Mouse (Mus musculus): ENCODE measurements around the gene Gm13697.
A peak's percentile ranks its signal among the peaks of the same experiment; 100 is the strongest.
"Not testable (repeated sequence)": the region's sequence is repeated elsewhere in the genome, so short reads cannot be mapped to it uniquely, and the experiment has no call there.

Gene Gm13697

GRCm38 (mm10) chr2:83984443-83984842 lies at the start of gene Gm13697:
Gene Gm13697, plus strand, starts transcription at chr2:83984743.
- DNase-seq (ENCODE audit: low read depth, low spot score), result not testable (repeated sequence)

- peak; percentile 45 for DNase-seq (ENCODE audit: low read depth, low spot score)
Observed at GRCm38 (mm10) chr2:83940931-83941361, 43.6 kb upstream of the Gm13697 start, which contains the start of gene Zswim2. Gene Zswim2, minus strand, starts transcription at chr2:83941228.

- no peak for DNase-seq (ENCODE audit: low read depth, low spot score)
Observed at GRCm38 (mm10) chr2:83941378-83941777, 43.2 kb upstream of the Gm13697 start.

- DNase-seq (ENCODE audit: low read depth, low spot score), result no peak
Observed at GRCm38 (mm10) chr2:83941792-83942191, 42.8 kb upstream of the Gm13697 start.

- not testable (repeated sequence) for DNase-seq (ENCODE audit: low read depth, low spot score)
Observed at GRCm38 (mm10) chr2:83955393-83955792, 29.1 kb upstream of the Gm13697 start, which contains the start of gene Gm13698. Gene Gm13698, plus strand, starts transcription at chr2:83955693.

- DNase-seq (ENCODE audit: low read depth, low spot score), result not testable (repeated sequence)
Observed at GRCm38 (mm10) chr2:83961203-83961602, 23.3 kb upstream of the Gm13697 start, which contains the start of gene Gm13693. Gene Gm13693, plus strand, starts transcription at chr2:83961503.

- DNase-seq (ENCODE audit: low read depth, low spot score), result not testable (repeated sequence)
Observed at GRCm38 (mm10) chr2:83967013-83967412, 17.5 kb upstream of the Gm13697 start, which contains the start of gene Gm13695. Gene Gm13695, plus strand, starts transcription at chr2:83967313.

- DNase-seq (ENCODE audit: low read depth, low spot score), result not testable (repeated sequence)
Observed at GRCm38 (mm10) chr2:83972823-83973222, 11.7 kb upstream of the Gm13697 start, which contains the start of gene Gm13696. Gene Gm13696, plus strand, starts transcription at chr2:83973123.

GRCm38 (mm10) chr2:83978633-83979032 lies 5.9 kb upstream of the Gm13697 start, which contains the start of gene Gm13694:
Gene Gm13694, plus strand, starts transcription at chr2:83978933.
- not testable (repeated sequence) for DNase-seq (ENCODE audit: low read depth, low spot score)

- not testable (repeated sequence) for DNase-seq (ENCODE audit: low read depth, low spot score)
Observed at GRCm38 (mm10) chr2:83990253-83990652, 5.7 kb downstream of the Gm13697 start, which contains the start of gene Gm13691. Gene Gm13691, plus strand, starts transcription at chr2:83990553.

GRCm38 (mm10) chr2:83993639-83994255 lies 9.2 kb downstream of the Gm13697 start:
- DNase-seq (ENCODE audit: low read depth, low spot score), result peak; percentile 72

GRCm38 (mm10) chr2:83994526-83994925 lies 10.0 kb downstream of the Gm13697 start:
- DNase-seq (ENCODE audit: low read depth, low spot score), result not testable (repeated sequence)

- DNase-seq (ENCODE audit: low read depth, low spot score), result no peak
Observed at GRCm38 (mm10) chr2:84008913-84009312, 24.4 kb downstream of the Gm13697 start.

GRCm38 (mm10) chr2:84009818-84010217 lies 25.3 kb downstream of the Gm13697 start:
- no peak for DNase-seq (ENCODE audit: low read depth, low spot score)

- no peak for DNase-seq (ENCODE audit: low read depth, low spot score)
Observed at GRCm38 (mm10) chr2:84014572-84014971, 30.0 kb downstream of the Gm13697 start.

GRCm38 (mm10) chr2:84016291-84016690 lies 31.7 kb downstream of the Gm13697 start:
- DNase-seq (ENCODE audit: low read depth, low spot score), result peak; percentile 24

GRCm38 (mm10) chr2:84018330-84018729 lies 33.8 kb downstream of the Gm13697 start:
- DNase-seq (ENCODE audit: low read depth, low spot score), result no peak

- peak; percentile 53 for DNase-seq (ENCODE audit: low read depth, low spot score)
Observed at GRCm38 (mm10) chr2:84019519-84020305, 35.2 kb downstream of the Gm13697 start.

GRCm38 (mm10) chr2:84021930-84022329 lies 37.4 kb downstream of the Gm13697 start:
- DNase-seq (ENCODE audit: low read depth, low spot score), result no peak

GRCm38 (mm10) chr2:84022905-84023304 lies 38.4 kb downstream of the Gm13697 start:
- no peak for DNase-seq (ENCODE audit: low read depth, low spot score)

- no peak for DNase-seq (ENCODE audit: low read depth, low spot score)
Observed at GRCm38 (mm10) chr2:84023319-84023718, 38.8 kb downstream of the Gm13697 start.

GRCm38 (mm10) chr2:84025217-84025616 lies 40.7 kb downstream of the Gm13697 start:
- no peak for DNase-seq (ENCODE audit: low read depth, low spot score)
